8 mouse cellular contexts compared by ENCODE assay signal in genomic region chr7:139978278-139978892, GRCm38 (mm10). TPM values are rescaled to one million over a fixed set of nuclear protein-coding genes. Genes with fewer than 3 reads are reported as not detected.
DNase-seq lines count a peak whose midpoint lies in the region; ATAC-seq and TF ChIP-seq lines count a peak whose summit lies in the region.

TSS of gene 6430531B16Rik (minus strand) at chr7:139978755.

- H3K4me3 ChIP-seq in hindbrain, embryonic 14.5 days (replicated peaks; ENCODE audit: low read length): peak within 1 kb of the TSS; percentile 49
- peak within 1 kb of the TSS; percentile 36 for H3K4me3 ChIP-seq in lung, postnatal 0 days (ENCODE audit: low read depth, low read length)

- 3% methylated on average over 32 of the region's 32 CpGs for WGBS in hindbrain, embryonic 14.5 days
- 6% methylated on average over 32 of the region's 32 CpGs for WGBS in lung, postnatal 0 days

- TF ChIP-seq CTCF in lung, postnatal 0 days (IDR thresholded peaks at IDR 0.05): no peak

- no peak for TF ChIP-seq EP300 in lung, postnatal 0 days (IDR thresholded peaks at IDR 0.05)

- no peaks in the 10 kb centered on the region for H3K36me3 ChIP-seq in hindbrain, embryonic 14.5 days (replicated peaks; ENCODE audit: control insufficient read depth, insufficient read depth)
- H3K36me3 ChIP-seq in lung, postnatal 0 days (ENCODE audit: insufficient read depth, low read length): no peaks in the 10 kb centered on the region

- peak; percentile 94 for ATAC-seq in hindbrain, embryonic 14.5 days (ENCODE audit: low FRiP score)
- peak; percentile 91 for ATAC-seq in lung, postnatal 0 days

- no peaks in the 10 kb centered on the region for H3K27me3 ChIP-seq in hindbrain, embryonic 14.5 days (ENCODE audit: control insufficient read depth, insufficient read depth, low read length)
- H3K27me3 ChIP-seq in lung, postnatal 0 days (replicated peaks; ENCODE audit: insufficient read depth, low read length): no peaks in the 10 kb centered on the region

- H3K4me2 ChIP-seq in hindbrain, embryonic 14.5 days (replicated peaks): peak within 1 kb of the TSS; percentile 88
- H3K4me2 ChIP-seq in lung, postnatal 0 days (replicated peaks; ENCODE audit: low read depth, low read length): peak within 1 kb of the TSS; percentile 59

- no peaks in the 10 kb centered on the region for H3K9me3 ChIP-seq in hindbrain, embryonic 14.5 days (ENCODE audit: control insufficient read depth, low read length)
- H3K9me3 ChIP-seq in lung, postnatal 0 days (ENCODE audit: low read length): no peaks in the 10 kb centered on the region

- peak within 1 kb of the TSS; percentile 64 for H3K27ac ChIP-seq in hindbrain, embryonic 14.5 days
- no peak within 1 kb of the TSS for H3K27ac ChIP-seq in lung, postnatal 0 days (ENCODE audit: low read length)

- peak; percentile 77 for DNase-seq in T-cell, adult 2 months (ENCODE audit: low spot score)
- peak; percentile 65 to 82 for DNase-seq in cerebellum, postnatal 4 days (ENCODE audit: low spot score in 2 of 2)
- DNase-seq in frontal cortex, postnatal 36 days (ENCODE audit: low spot score in 2 of 2): peak; percentile 90 to 94
- peak; percentile 85 for DNase-seq in hindbrain, embryonic 14.5 days (ENCODE audit: low spot score)
- DNase-seq in layer of hippocampus, postnatal 14 days (ENCODE audit: low spot score in 2 of 2): peak; percentile 82 to 89
- peak; percentile 81 for DNase-seq in lung, postnatal 0 days (ENCODE audit: low spot score)
- peak; percentile 75 for DNase-seq in ovary, postnatal 14 days (ENCODE audit: low spot score)
- DNase-seq in thymus, postnatal 0 days (ENCODE audit: low spot score): peak; percentile 73

- peaks cover 13% of the 10 kb centered on the region; the same call in 1 of the 2 replicates for H3K4me1 ChIP-seq in hindbrain, embryonic 14.5 days (replicated peaks; ENCODE audit: control insufficient read depth, insufficient read depth, low read length)
- no peaks in the 10 kb centered on the region for H3K4me1 ChIP-seq in lung, postnatal 0 days (ENCODE audit: insufficient read depth, low read depth, low read length)

- peak within 1 kb of the TSS; percentile 70 for H3K9ac ChIP-seq in hindbrain, embryonic 14.5 days
- H3K9ac ChIP-seq in lung, postnatal 0 days (replicated peaks; ENCODE audit: low read depth): no peak within 1 kb of the TSS

RNA-seq across cellular contexts. Expression of gene 6430531B16Rik, which starts in this region (rescaled TPM):
- polyA plus RNA-seq in hindbrain, embryonic 14.5 days (2014; fragmentation: Nextera tagmentation; extraction: Ambion mirVana): 0.72 and 1.0 TPM in 2 replicates
- total RNA-seq in layer of hippocampus, postnatal 14 days (2021): under 1 TPM; 0.39 to 0.83 TPM
- polyA plus RNA-seq in lung, postnatal 0 days (2015; fragmentation: Nextera tagmentation; extraction: Ambion mirVana): 5.6 and 7.3 TPM in 2 replicates
- polyA plus RNA-seq in thymus, postnatal 0 days (2015; fragmentation: Nextera tagmentation; extraction: Ambion mirVana): 0.71 and 0.90 TPM in 2 replicates

Comparison
In these comparisons a context has a peak if more than half of its experiments do, and no peak if none do; other contexts are left out.
1. Peak in DNase-seq in layer of hippocampus, postnatal 14 days; RNA of the gene not detected or under 1 TPM.
2. Peak in DNase-seq in thymus, postnatal 0 days; RNA of the gene not detected or under 1 TPM.